Mouse (Mus musculus) liver, postnatal 0 days (tissue): ENCODE measurements around the gene Sorbs1.

Experiments used
- CTCF ChIP-seq: sonication (generic); IDR thresholded peaks from 2 replicates; pipeline ENCODE4 v1.5.1; 2016; ENCODE audit warnings: antibody characterized with exemption, low read depth
- EP300 ChIP-seq: IDR thresholded peaks from 2 replicates; pipeline ENCODE4 v1.6.1; 2016; ENCODE audit warnings: antibody characterized with exemption, low read depth, mild to moderate bottlenecking

DNA sequence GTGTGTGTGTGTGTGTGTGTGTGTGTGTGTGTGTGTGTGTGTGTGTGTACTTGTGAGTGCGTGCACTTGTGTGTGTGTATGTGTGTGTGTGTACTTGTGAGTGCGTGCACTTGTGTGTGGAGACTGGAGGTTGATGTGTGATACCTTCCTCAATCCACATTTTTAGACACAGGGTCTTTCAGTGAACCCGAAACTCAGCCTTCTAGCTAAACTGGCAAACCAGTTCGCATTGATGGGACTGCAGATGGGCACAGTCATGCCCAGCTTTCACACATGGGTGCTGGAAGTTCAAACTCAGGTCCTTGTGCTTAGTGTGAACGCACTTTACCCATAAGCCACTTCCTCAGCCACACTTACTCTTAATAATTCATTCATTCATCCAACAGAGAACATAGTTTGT, 265.1 kb downstream of the Sorbs1 start:
- TF ChIP-seq CTCF = no peak
- TF ChIP-seq EP300 = no peak
